Mouse (Mus musculus) ES-E14 (cell line): Measurements from ENCODE around the gene Synpr. TPM values are rescaled to one million over a fixed set of nuclear protein-coding genes. Genes with fewer than 3 reads are reported as not detected.

Experiments used
- DNase-seq: peaks from one replicate; pipeline ENCODE4 v3.0.0-alpha.2; 2013; ENCODE audit warnings: low read depth, low spot score
- H3K27ac ChIP-seq: 2 replicates; pipeline ENCODE4 v1.5.1; 2012; ENCODE audit warnings: low read depth, mild to moderate bottlenecking, low read length, moderate library complexity, mixed read lengths; ENCODE audit not compliant: poor library complexity, insufficient read depth, severe bottlenecking
- H3K36me3 ChIP-seq: 2 replicates; pipeline ENCODE4 v1.6.1; 2012; ENCODE audit warnings: mild to moderate bottlenecking, low read length, moderate library complexity, mixed read lengths; ENCODE audit not compliant: control insufficient read depth, poor library complexity, insufficient read depth, severe bottlenecking
- H3K4me1 ChIP-seq, 2 experiments: fragments of 150-350 bp in 1 of 2; sonication (generic) in 1 of 2; 2 replicates each; pipeline ENCODE4 v1.6.1; 2012; ENCODE audit warnings: low read length in 2 of 2, mild to moderate bottlenecking in 1 of 2, mixed read lengths in 1 of 2; ENCODE audit not compliant: control insufficient read depth in 2 of 2, insufficient read depth in 2 of 2, poor library complexity in 1 of 2
- H3K4me3 ChIP-seq, 2 experiments: fragments of 150-350 bp in 1 of 2; sonication (generic) in 1 of 2; 2 replicates each; pipeline ENCODE4 v1.5.1; 2012; ENCODE audit warnings: low read length in 2 of 2, low read depth in 1 of 2, mild to moderate bottlenecking in 1 of 2, mixed read lengths in 1 of 2; ENCODE audit not compliant: insufficient read depth in 1 of 2, poor library complexity in 1 of 2, severe bottlenecking in 1 of 2
- H3K9ac ChIP-seq: 2 replicates; pipeline ENCODE4 v1.6.1; 2012; ENCODE audit warnings: low read depth, mild to moderate bottlenecking, low read length, mixed read lengths; ENCODE audit not compliant: poor library complexity, insufficient read depth, severe bottlenecking
- H3K9me3 ChIP-seq: fragments of 150-350 bp; sonication (generic); 2 replicates; pipeline ENCODE4 v1.6.1; 2012; ENCODE audit warnings: low read depth, mild to moderate bottlenecking, low read length; ENCODE audit not compliant: control insufficient read depth, insufficient read depth
- CHD2 ChIP-seq: IDR thresholded peaks from 2 replicates; pipeline ENCODE4 v1.6.1; 2014; ENCODE audit warnings: mild to moderate bottlenecking, low read depth, low read length, inconsistent platforms
- HCFC1 ChIP-seq: IDR thresholded peaks from 2 replicates; pipeline ENCODE4 v1.6.1; 2012; ENCODE audit warnings: low read length, inconsistent platforms, borderline replicate concordance; ENCODE audit not compliant: insufficient read depth
- MAFK ChIP-seq: IDR thresholded peaks from 2 replicates; pipeline ENCODE4 v1.6.1; 2014; ENCODE audit warnings: mild to moderate bottlenecking, low read depth, low read length, inconsistent platforms; ENCODE audit not compliant: insufficient read depth
- ZC3H11A ChIP-seq: IDR thresholded peaks from 2 replicates; pipeline ENCODE4 v1.6.1; 2012; ENCODE audit warnings: low read depth, mild to moderate bottlenecking, inconsistent platforms, low read length, borderline replicate concordance
- ZNF384 ChIP-seq: IDR thresholded peaks from 2 replicates; pipeline ENCODE4 v1.6.1; 2012; ENCODE audit warnings: low read depth, low read length, inconsistent platforms
- in situ Hi-C, 2 experiments: fragments of 600-800 bp; cut with MboI; formaldehyde crosslinking; loops; one replicate each; pipeline ENCODE4 v1.15.1; 2025; ENCODE audit warnings: low sequenced_read_pairs in 2 of 2, inconsistent platforms in 1 of 2; ENCODE audit not compliant: unreplicated experiment in 2 of 2
- total RNA-seq: library from RNA; depleted of rRNA; stranded (reverse); fragments of 300-350 nt; gene quantifications from 2 replicates; pipeline ENCODE4 v1.2.3, GENCODE M21; 2012

Synpr gene
- total RNA-seq, 1 experiment = 0.22 TPM

GRCm38 (mm10) chr14:13459333-13459732 lies 174.8 kb downstream of the Synpr start:
- TF ChIP-seq ZNF384 (no peak), ZC3H11A (peak; percentile 24; the same call in 1 of the 2 replicates), MAFK (no peak), CHD2 (no peak), HCFC1 (no peak)
- in situ Hi-C loops = no loop called here
- no peaks in the 10 kb centered on the region for H3K4me1 ChIP-seq
- H3K9ac ChIP-seq = no peak overlapping the region
- no peak overlapping the region for H3K27ac ChIP-seq
- no peaks in the 10 kb centered on the region for H3K36me3 ChIP-seq
- no peaks in the 10 kb centered on the region for H3K9me3 ChIP-seq
- H3K4me3 ChIP-seq = no peak overlapping the region
- no peak for DNase-seq

GRCm38 (mm10) chr14:13469211-13469610 lies 184.6 kb downstream of the Synpr start:
- no peak for TF ChIP-seq MAFK
- no peak for TF ChIP-seq CHD2
- TF ChIP-seq HCFC1 = no peak
- no peak for TF ChIP-seq ZC3H11A
- TF ChIP-seq ZNF384 = no peak
- H3K4me1 ChIP-seq = no peaks in the 10 kb centered on the region
- DNase-seq = peak; percentile 17
- H3K27ac ChIP-seq = no peak overlapping the region
- no peak overlapping the region for H3K9ac ChIP-seq
- no peaks in the 10 kb centered on the region for H3K9me3 ChIP-seq
- no peak overlapping the region for H3K4me3 ChIP-seq
- no peaks in the 10 kb centered on the region for H3K36me3 ChIP-seq
- in situ Hi-C loops = no loop called here

GRCm38 (mm10) chr14:13477821-13478220 lies 193.2 kb downstream of the Synpr start:
- Histone ChIP-seq H3K36me3 (no peaks in the 10 kb centered on the region), H3K9ac (no peak overlapping the region), H3K4me3 (no peak overlapping the region), H3K9me3 (no peaks in the 10 kb centered on the region), H3K27ac (no peak overlapping the region), H3K4me1 (no peaks in the 10 kb centered on the region)
- TF ChIP-seq MAFK = no peak
- no peak for TF ChIP-seq CHD2
- no peak for TF ChIP-seq ZNF384
- no peak for TF ChIP-seq ZC3H11A
- no peak for TF ChIP-seq HCFC1
- no peak for DNase-seq
- in situ Hi-C loops = no loop called here

- TF ChIP-seq MAFK (no peak), ZC3H11A (no peak)
- no peak overlapping the region for H3K9ac ChIP-seq
- H3K4me3 ChIP-seq = no peak overlapping the region
- no peaks in the 10 kb centered on the region for H3K9me3 ChIP-seq
- peak; percentile 34 for DNase-seq
- in situ Hi-C loops = no loop called here
- H3K27ac ChIP-seq = no peak overlapping the region
- H3K36me3 ChIP-seq = no peaks in the 10 kb centered on the region
- peaks cover 0 to 2% of the 10 kb centered on the region in 2 experiments; a peak in 1 of 4 replicates for H3K4me1 ChIP-seq
Observed at GRCm38 (mm10) chr14:13505355-13505754, 220.8 kb downstream of the Synpr start.

- DNase-seq = no peak
- Histone ChIP-seq H3K4me3 (no peak overlapping the region), H3K9ac (no peak overlapping the region), H3K36me3 (no peaks in the 10 kb centered on the region), H3K4me1 (no peaks in the 10 kb centered on the region), H3K27ac (no peak overlapping the region), H3K9me3 (no peaks in the 10 kb centered on the region)
- TF ChIP-seq CHD2 (no peak), HCFC1 (no peak), ZNF384 (no peak), MAFK (no peak), ZC3H11A (no peak)
- in situ Hi-C loops = no loop called here
Observed at GRCm38 (mm10) chr14:13518608-13519139, 234.1 kb downstream of the Synpr start.
